12 mouse cellular contexts compared by ENCODE assay signal in the genomic region with DNA sequence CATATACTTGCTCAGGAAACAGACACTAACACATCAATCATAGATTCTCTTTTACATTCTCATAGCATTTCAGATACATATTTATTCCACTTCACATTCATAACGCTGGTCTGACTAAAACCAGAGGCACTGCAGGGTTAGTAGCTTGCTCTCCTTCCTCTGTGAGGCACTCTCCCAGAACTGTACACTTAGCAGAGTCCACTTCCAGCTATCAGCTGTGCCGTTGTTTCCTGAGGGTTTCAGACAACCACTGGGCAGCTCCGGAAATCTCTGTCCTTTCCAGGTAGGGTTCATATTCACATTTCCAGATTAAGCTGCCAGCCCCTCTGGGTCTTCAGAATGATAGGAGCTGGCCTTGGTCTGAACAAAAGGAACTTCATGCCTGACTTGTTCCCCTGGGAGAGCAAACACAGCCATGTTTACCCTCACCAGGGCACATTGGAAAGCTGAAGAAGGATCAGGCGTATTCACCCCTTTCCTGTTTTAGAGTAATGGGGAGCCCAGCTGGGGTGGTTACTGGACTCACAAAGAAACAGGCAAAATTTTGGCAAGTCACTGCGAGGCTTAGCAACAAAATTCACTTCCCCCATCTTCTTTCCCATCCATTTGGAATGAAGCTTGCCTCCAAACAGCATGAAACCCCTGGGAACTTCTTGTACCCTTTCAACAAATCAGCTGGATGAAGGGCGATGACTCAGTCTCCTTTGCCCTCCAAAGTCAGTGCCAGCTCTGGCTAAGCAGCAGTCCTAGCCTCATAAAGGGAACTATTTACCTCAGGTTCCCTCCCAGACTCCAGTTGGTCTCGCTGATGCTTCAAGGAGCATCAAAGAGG.
A peak's percentile ranks its signal among the peaks of the same experiment; 100 is the strongest.
DNase-seq lines count a peak whose midpoint lies in the region; ATAC-seq lines count a peak whose summit lies in the region.
"Had no signal": no experiment of that assay in that cellular context is flagged by ENCODE, and none has a peak within 500 bp of the region (broad histone marks: within the 10 kb centered on the region; RNA-seq: fewer than 3 reads in every experiment).

No protein-coding gene starts in this region.

- WGBS in heart, embryonic 15.5 days, result 61% methylated on average over 7 of the region's 7 CpGs
- 70% methylated on average over 7 of the region's 7 CpGs for WGBS in midbrain, embryonic 10.5 days
- WGBS in kidney, embryonic 14.5 days, result 81% methylated on average over 7 of the region's 7 CpGs

- 0 out of 2 replicates have a peak overlapping the region, but pooled peaks have one; percentile 20 for H3K27ac ChIP-seq in heart, embryonic 15.5 days
- peak overlapping the region; percentile 30; the same call in 1 of the 2 replicates for H3K27ac ChIP-seq in midbrain, embryonic 10.5 days (replicated peaks)
- no peak overlapping the region for H3K27ac ChIP-seq in kidney, embryonic 14.5 days (ENCODE audit: low read depth, low read length)
- H3K27ac ChIP-seq: liver, embryonic 15.5 days; stomach, embryonic 15.5 days had no signal

- H3K4me1 ChIP-seq in heart, embryonic 15.5 days (replicated peaks), result no peaks in the 10 kb centered on the region
- H3K4me1 ChIP-seq in midbrain, embryonic 10.5 days, result peaks cover 22% of the 10 kb centered on the region
- no peaks in the 10 kb centered on the region for H3K4me1 ChIP-seq in kidney, embryonic 14.5 days (ENCODE audit: control insufficient read depth, insufficient read depth, low read length)
- H3K4me1 ChIP-seq: liver, embryonic 15.5 days; megakaryocyte, embryonic 14.5 days; stomach, embryonic 15.5 days had no signal

- H3K9ac ChIP-seq in heart, embryonic 15.5 days, result no peak overlapping the region
- H3K9ac ChIP-seq in kidney, embryonic 14.5 days (ENCODE audit: low read depth, low read length), result no peak overlapping the region
- H3K9ac ChIP-seq: liver, embryonic 15.5 days; stomach, embryonic 15.5 days had no signal

- no peak overlapping the region for H3K4me3 ChIP-seq in heart, embryonic 15.5 days
- H3K4me3 ChIP-seq in midbrain, embryonic 10.5 days, result no peak overlapping the region
- H3K4me3 ChIP-seq in kidney, embryonic 14.5 days (ENCODE audit: low read length), result no peak overlapping the region
- H3K4me3 ChIP-seq: liver, embryonic 15.5 days; megakaryocyte, embryonic 14.5 days; stomach, embryonic 15.5 days had no signal

- H3K4me2 ChIP-seq in heart, embryonic 15.5 days, result no peak overlapping the region
- H3K4me2 ChIP-seq in kidney, embryonic 14.5 days (replicated peaks; ENCODE audit: low read depth, low read length), result no peak overlapping the region
- H3K4me2 ChIP-seq: liver, embryonic 15.5 days; stomach, embryonic 15.5 days had no signal

- ATAC-seq in heart, embryonic 15.5 days (replicated peaks; ENCODE audit: insufficient number of reproducible peaks, insufficient read depth, low FRiP score, low read depth), result no peak
- ATAC-seq in kidney, embryonic 14.5 days (ENCODE audit: low FRiP score, low TSS enrichment), result no peak

- no peaks in the 10 kb centered on the region for H3K36me3 ChIP-seq in heart, embryonic 15.5 days
- H3K36me3 ChIP-seq in midbrain, embryonic 10.5 days, result no peaks in the 10 kb centered on the region
- no peaks in the 10 kb centered on the region for H3K36me3 ChIP-seq in kidney, embryonic 14.5 days (ENCODE audit: control insufficient read depth, insufficient read depth, low read length)
- H3K36me3 ChIP-seq: liver, embryonic 15.5 days; stomach, embryonic 15.5 days had no signal

- no peaks in the 10 kb centered on the region for H3K9me3 ChIP-seq in heart, embryonic 15.5 days (replicated peaks)
- no peaks in the 10 kb centered on the region for H3K9me3 ChIP-seq in midbrain, embryonic 10.5 days (replicated peaks)
- H3K9me3 ChIP-seq in kidney, embryonic 14.5 days (ENCODE audit: control insufficient read depth, low read length), result no peaks in the 10 kb centered on the region
- H3K9me3 ChIP-seq: liver, embryonic 15.5 days; stomach, embryonic 15.5 days had no signal

- no peak for DNase-seq in heart, adult 8-10 months (ENCODE audit: low spot score)
- DNase-seq in brain, adult 2 months (ENCODE audit: low read depth, low spot score), result peak; percentile 43
- peak; percentile 9 to 13 for DNase-seq in cerebellum, postnatal 14 days
- DNase-seq in midbrain, embryonic 10.5 days (ENCODE audit: low spot score), result no peak
- DNase-seq in B cell, adult 2 months, result no peak
- no peak for DNase-seq in adrenal gland, postnatal 25 days
- DNase-seq: heart, adult 18-20 months had no signal

- H3K27me3 ChIP-seq in heart, embryonic 15.5 days, result no peaks in the 10 kb centered on the region
- H3K27me3 ChIP-seq in midbrain, embryonic 10.5 days (ENCODE audit: low read depth, poor library complexity, severe bottlenecking), result no peaks in the 10 kb centered on the region
- no peaks in the 10 kb centered on the region for H3K27me3 ChIP-seq in kidney, embryonic 14.5 days (ENCODE audit: control insufficient read depth, insufficient read depth, low read length)
- H3K27me3 ChIP-seq: liver, embryonic 15.5 days; megakaryocyte, embryonic 14.5 days; stomach, embryonic 15.5 days had no signal

Comparison
In these comparisons a context has a peak if more than half of its experiments do, and no peak if none do; other contexts are left out.
1. DNase-seq: peak in brain, adult 2 months (single experiment) and cerebellum, postnatal 14 days (2 of 2); none in heart, adult 8-10 months (single experiment), midbrain, embryonic 10.5 days (single experiment), B cell, adult 2 months (0 of 2) and adrenal gland, postnatal 25 days (single experiment).